Mouse (Mus musculus) liver, postnatal 0 days (tissue): ENCODE measurements around the gene Col17a1.

Experiments
- CTCF ChIP-seq: sonication (generic); IDR thresholded peaks from 2 replicates; pipeline ENCODE4 v1.5.1; 2016; ENCODE audit warnings: antibody characterized with exemption, low read depth
- EP300 ChIP-seq: IDR thresholded peaks from 2 replicates; pipeline ENCODE4 v1.6.1; 2016; ENCODE audit warnings: antibody characterized with exemption, low read depth, mild to moderate bottlenecking

DNA sequence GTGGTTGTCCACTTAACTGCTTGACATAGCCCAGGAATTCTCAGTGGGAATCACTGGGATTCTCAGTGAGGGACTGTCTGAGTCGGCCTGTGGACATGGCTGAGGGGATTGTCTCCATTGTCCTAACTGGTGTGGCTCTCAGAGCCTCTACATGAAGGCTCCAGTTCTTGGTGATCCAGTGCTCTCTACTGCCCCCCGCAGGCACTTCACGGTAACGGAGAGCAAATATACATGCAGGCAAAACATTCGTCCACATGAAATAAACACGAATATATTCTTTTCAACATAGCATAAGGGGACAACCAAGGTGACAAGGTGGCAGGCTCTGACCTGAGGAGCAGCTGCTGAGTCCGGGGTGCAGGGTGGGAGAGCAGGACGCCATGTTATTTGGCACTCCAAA, 17.5 kb downstream of the Col17a1 start:
- TF ChIP-seq CTCF, result peak; percentile 84
- no peak for TF ChIP-seq EP300
